Mouse (Mus musculus): ENCODE data around the gene Ckm.

DNA sequence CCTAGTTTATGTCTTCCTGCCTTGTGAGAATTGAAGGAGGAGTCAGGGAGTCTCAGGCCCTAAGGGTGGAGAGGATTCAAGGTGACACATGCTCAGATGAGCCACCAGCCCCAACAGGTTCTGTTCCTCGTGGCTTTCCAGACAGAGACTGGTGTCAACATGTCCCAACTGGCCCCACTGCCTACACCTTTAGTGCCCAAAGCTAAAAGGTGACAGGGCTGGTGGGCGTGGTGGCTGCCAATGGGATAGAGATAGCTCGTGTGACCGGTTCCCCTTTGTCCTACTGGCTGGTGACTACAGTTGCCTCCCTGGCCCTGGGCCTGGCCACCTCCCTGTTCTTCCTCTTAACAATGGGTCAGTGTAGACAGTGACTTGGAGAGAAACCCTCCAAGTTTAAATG, 39.2 kb upstream of the Ckm start:
- TF ChIP-seq GATA1 (IDR thresholded peaks at IDR 0.05; ENCODE audit: borderline replicate concordance, low read length) (no peak), FLI1 (IDR thresholded peaks at IDR 0.05; ENCODE audit: low read length) (no peak)

Data from megakaryocyte, embryonic 14.5 days (primary cell).